Mouse (Mus musculus) hindbrain, embryonic 16.5 days (tissue): ENCODE results near the gene Usp8. TPM values are rescaled to one million over a fixed set of nuclear protein-coding genes. Genes with fewer than 3 reads are reported as not detected.
A peak's percentile ranks its signal among the peaks of the same experiment; 100 is the strongest.

Source experiments
- ATAC-seq: fragments of 200-750 bp; cut with Nextera tagmentation; 2 replicates; pipeline ENCODE4 v1.8.0; 2017; ENCODE audit warnings: moderate TSS enrichment, moderate library complexity
- H3K27ac ChIP-seq: fragments of 300-500 bp; sonication (generic); 2 replicates; pipeline ENCODE4 v1.5.1; 2014; ENCODE audit warnings: low read depth, mild to moderate bottlenecking, control low read depth, low read length, moderate library complexity
- H3K27me3 ChIP-seq: fragments of 300-500 bp; sonication (generic); replicated peaks from 2 replicates; pipeline ENCODE4 v1.6.1; 2014; ENCODE audit warnings: low read length; ENCODE audit not compliant: control insufficient read depth, insufficient read depth
- H3K36me3 ChIP-seq: fragments of 300-500 bp; sonication (generic); 2 replicates; pipeline ENCODE4 v1.6.1; 2014; ENCODE audit warnings: mild to moderate bottlenecking, low read length, moderate library complexity, mixed read lengths; ENCODE audit not compliant: control insufficient read depth, insufficient read depth
- H3K4me1 ChIP-seq: fragments of 300-500 bp; sonication (generic); 2 replicates; pipeline ENCODE4 v1.6.1; 2014; ENCODE audit warnings: low read depth, low read length; ENCODE audit not compliant: control insufficient read depth, insufficient read depth
- H3K4me2 ChIP-seq: fragments of 300-500 bp; sonication (generic); 2 replicates; pipeline ENCODE4 v1.6.1; 2014; ENCODE audit warnings: mild to moderate bottlenecking, low read length, control low read depth, moderate library complexity
- H3K4me3 ChIP-seq: fragments of 300-500 bp; sonication (generic); 2 replicates; pipeline ENCODE4 v1.5.1; 2014; ENCODE audit warnings: mild to moderate bottlenecking, low read length, control low read depth, moderate library complexity
- H3K9ac ChIP-seq: fragments of 300-500 bp; sonication (generic); 2 replicates; pipeline ENCODE4 v1.6.1; 2014; ENCODE audit warnings: low read depth, mild to moderate bottlenecking, control low read depth, low read length, moderate library complexity
- H3K9me3 ChIP-seq: fragments of 300-500 bp; sonication (generic); 2 replicates; pipeline ENCODE4 v1.6.1; 2014; ENCODE audit warnings: mild to moderate bottlenecking, low read length, moderate library complexity; ENCODE audit not compliant: control insufficient read depth
- WGBS: fragments of 180-500 bp; shearing (Covaris S2); extraction: QIAGEN DNeasy Blood & Tissue Kit; methylation state at CpG from one replicate; pipeline ENCODE4 v1.1.7; 2014; 5-methylcytosine and 5-hydroxymethylcytosine counted together
- polyA plus RNA-seq: library from polyadenylated mRNA; unstranded; fragments of >200 nt; fragmentation: Nextera tagmentation; extraction: Ambion mirVana; gene quantifications from 2 replicates; pipeline ENCODE4 v1.2.1, GENCODE M21; 2015

Gene Usp8
- polyA plus RNA-seq: 28.7 and 31.7 TPM in 2 replicates

DNA sequence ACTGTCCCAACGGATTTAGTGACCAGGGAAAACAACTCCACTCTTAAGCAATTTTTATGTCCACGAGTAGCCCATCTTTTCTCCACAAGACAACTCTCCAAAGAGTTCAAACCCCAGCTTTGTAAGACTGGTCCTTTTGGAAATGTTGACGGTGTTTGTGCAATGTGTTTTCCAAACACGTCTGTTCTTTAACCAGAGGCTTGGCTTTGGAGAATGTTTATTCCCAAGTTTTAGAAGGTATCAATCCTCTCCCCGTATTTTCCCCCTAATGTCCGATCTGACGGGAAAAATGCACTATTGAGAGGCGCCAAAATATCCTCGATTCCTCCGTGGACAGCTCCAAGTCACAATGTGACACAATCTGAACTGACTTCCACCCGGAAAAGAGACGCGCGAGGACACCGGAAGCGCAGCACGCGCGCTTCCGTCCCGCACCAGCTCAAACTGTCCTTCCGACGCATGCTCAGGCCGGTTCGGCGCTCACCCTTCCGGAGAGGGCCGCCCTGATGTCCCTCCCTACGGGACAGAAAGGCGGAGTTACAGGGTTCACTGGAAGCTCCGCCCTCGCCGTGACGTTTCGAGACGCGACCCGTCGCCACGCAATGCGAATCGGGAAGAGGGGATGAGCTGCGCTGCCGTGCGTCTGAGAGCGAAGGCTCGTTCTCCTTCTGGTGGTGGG lies at the start of gene Usp8:
Gene Usp8 (plus strand): TSS at position 570 of the 679 bp plus-strand sequence.
- H3K4me2 ChIP-seq: peak within 1 kb of the TSS; percentile 91
- peak; percentile 100 for ATAC-seq
- 4% methylated on average over 37 of the region's 47 CpGs for WGBS

DNA sequence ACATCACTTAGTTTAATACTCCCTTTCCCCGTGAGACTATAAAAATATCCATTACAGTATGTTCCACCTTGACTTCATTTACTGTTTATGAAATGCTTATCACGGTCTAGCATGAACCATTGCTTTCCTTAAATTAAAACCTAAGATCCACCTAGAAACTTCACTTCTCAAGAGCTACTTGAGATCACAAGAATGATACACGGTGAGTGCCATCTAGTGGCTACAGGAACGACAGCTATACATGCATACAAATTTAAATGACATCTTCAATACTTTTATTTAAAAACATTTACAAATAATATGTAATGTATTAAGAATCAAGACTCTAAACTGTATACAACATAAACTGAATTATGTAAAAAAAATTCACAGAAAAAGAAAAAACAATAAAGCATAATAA lies 43.6 kb upstream of the Usp8 start:
- H3K36me3 ChIP-seq: no peaks in the 10 kb centered on the region
- no peaks in the 10 kb centered on the region for H3K9me3 ChIP-seq
- H3K4me2 ChIP-seq: no peak overlapping the region
- no peaks in the 10 kb centered on the region for H3K4me1 ChIP-seq
- H3K27me3 ChIP-seq: no peaks in the 10 kb centered on the region
- H3K4me3 ChIP-seq: no peak overlapping the region
- 56% methylated on average over 4 of the region's 4 CpGs for whole genome bisulfite sequencing
- ATAC-seq: no peak
- H3K9ac ChIP-seq: no peak overlapping the region
- H3K27ac ChIP-seq: no peak overlapping the region

More for the DNA sequence above, at the start of gene Usp8:
- peaks cover 2% of the 10 kb centered on the region for H3K27me3 ChIP-seq
- peak within 1 kb of the TSS; percentile 98 for H3K9ac ChIP-seq
- peak within 1 kb of the TSS; percentile 86 for H3K27ac ChIP-seq
- H3K4me1 ChIP-seq: peaks cover 11% of the 10 kb centered on the region
- H3K4me3 ChIP-seq: peak within 1 kb of the TSS; percentile 94
- no peaks in the 10 kb centered on the region for H3K36me3 ChIP-seq
- no peaks in the 10 kb centered on the region for H3K9me3 ChIP-seq

DNA sequence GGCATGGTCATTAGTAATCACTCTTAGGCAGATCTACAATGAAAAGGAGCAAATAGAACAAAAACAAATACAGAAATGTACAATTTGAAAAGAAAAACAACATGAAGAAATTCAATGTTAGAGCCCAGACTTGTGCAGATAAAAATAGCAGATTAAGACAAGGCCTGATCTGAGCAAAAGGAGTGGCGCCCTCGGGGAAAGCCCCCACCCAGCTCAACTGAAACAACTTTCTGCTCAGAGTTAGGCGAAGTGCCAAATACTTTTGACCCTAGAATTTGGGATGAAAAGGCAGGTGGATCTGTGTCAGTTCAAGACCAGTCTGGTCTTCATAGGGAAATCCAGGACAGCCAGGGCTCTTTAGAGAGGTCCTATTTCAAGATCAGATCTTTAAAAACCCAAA lies 41.1 kb upstream of the Usp8 start:
- WGBS: 90% methylated on average over 3 of the region's 3 CpGs
- Histone ChIP-seq H3K36me3 (no peaks in the 10 kb centered on the region), H3K9ac (no peak overlapping the region), H3K4me3 (no peak overlapping the region), H3K9me3 (no peaks in the 10 kb centered on the region), H3K4me2 (no peak overlapping the region), H3K4me1 (no peaks in the 10 kb centered on the region), H3K27me3 (no peaks in the 10 kb centered on the region), H3K27ac (no peak overlapping the region)
- ATAC-seq: no peak

DNA sequence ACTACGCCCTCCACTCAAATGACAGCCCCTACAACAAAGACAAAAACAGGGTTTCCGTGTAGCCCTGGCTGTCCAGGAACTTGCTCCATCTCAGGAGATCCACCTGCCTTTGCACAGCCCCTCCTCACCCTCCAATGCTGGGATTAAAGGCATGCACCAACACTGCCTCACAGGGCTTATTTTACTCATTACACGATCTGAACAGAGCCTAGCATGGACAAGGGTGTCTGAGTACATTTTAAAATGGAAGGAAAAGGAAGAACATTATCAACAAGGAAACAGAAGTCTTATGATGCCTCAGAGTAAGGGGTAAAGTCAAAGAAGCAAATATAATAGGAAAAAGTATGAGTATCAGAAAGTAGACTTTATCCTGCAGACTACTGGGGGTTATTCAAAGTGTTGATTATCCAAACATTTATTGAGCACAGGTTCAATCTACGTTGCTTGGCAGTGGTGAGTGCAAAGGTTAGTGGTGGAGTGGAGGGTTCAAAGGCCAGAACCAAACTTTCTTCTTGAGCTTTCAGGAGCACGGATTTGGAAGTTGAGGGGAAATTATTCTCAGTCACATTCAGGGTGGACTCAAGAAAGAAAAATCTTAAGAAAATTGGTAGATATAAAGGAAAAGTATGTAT lies 38.4 kb upstream of the Usp8 start:
- Histone ChIP-seq H3K4me2 (no peak overlapping the region), H3K27me3 (no peaks in the 10 kb centered on the region), H3K9ac (no peak overlapping the region), H3K27ac (no peak overlapping the region), H3K36me3 (no peaks in the 10 kb centered on the region), H3K9me3 (no peaks in the 10 kb centered on the region), H3K4me1 (peaks cover 19% of the 10 kb centered on the region), H3K4me3 (no peak overlapping the region)
- 94% methylated on average over 5 of the region's 5 CpGs for WGBS
- ATAC-seq: no peak

DNA sequence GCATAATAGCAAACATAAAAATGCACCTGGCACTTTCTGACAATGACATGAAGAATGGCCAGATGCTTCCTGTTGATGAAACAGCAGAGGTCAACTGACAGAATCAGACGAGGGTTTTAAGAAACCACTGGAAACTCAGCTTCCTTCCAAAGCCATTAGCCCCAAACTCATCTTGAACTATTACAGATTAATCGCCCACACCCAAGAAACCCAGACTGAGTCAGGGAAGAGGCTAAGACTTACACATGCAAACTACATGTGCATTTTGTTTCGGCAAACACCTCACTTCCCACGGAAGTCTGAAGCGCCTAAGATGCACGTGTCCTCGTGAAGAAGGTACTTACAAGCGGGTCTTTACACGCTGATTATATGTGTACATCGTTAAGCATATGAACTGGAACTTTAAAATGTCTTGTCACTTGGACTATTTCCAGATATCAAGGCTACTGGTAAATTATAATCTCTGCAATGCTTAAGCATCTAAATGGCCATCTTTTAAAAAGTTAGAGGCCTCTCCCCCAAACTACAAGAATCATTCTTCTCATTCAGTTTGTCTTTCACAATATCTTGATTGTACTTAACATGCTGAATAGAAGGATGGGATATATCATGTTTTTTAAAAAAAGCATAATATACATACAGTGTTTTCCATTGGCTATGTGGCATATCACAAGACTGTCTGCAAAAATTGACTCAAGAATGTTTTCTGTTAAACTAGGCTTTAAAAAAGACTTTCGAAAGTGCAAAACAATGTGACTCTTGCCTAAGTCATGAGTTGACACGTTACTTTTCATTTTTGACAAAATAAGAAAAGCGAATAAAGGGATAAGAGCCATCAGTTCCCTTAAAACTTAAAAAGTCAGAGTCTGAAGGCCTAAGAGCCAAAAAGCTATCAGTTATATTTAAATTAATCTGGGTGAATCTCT lies 33.5 kb upstream of the Usp8 start:
- peak overlapping the region; percentile 81 for H3K4me2 ChIP-seq
- H3K9me3 ChIP-seq: no peaks in the 10 kb centered on the region
- 68% methylated on average over 13 of the region's 13 CpGs for WGBS
- peaks cover 30% of the 10 kb centered on the region for H3K4me1 ChIP-seq
- H3K27me3 ChIP-seq: no peaks in the 10 kb centered on the region
- peak overlapping the region; percentile 87 for H3K4me3 ChIP-seq
- no peaks in the 10 kb centered on the region for H3K36me3 ChIP-seq
- no peak for ATAC-seq
- H3K27ac ChIP-seq: no peak overlapping the region
- peak overlapping the region; percentile 84 for H3K9ac ChIP-seq

DNA sequence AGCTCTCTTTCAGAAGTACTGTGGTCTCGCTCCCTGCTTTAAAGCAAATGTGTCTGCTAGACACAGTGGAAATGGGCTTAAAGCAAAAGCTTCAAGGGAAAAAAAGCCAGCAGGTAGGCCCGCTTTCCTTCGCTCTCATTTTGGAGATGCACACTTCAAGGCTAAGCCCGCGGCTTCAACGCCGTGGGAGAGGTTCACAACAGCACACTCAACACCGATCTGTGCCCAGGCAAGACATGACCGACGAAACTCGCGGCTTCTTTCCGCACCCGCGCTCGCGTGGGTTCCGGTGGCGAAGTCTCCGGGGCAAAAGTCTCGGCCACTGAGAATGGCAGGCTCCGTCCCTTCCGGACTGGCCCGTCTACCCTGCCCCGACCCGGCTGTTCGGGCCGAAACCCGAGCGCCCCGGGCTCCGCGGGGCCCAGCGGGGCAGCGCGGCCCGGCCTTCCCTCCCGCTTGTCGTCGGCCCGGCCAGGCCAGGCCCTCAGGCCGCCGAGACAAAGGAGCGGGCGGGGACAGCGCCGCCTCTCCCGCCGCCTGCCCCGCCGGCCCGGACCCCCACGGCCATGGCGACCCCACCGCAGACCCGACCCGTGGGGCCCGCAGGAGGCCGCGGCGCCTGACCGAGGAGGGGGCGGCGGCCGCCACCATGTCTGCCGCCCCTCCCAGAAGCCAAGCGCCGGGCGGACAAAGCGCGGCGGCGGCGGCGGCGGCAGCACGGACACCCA lies 32.5 kb upstream of the Usp8 start:
- Histone ChIP-seq H3K9me3 (no peaks in the 10 kb centered on the region), H3K27me3 (no peaks in the 10 kb centered on the region), H3K36me3 (no peaks in the 10 kb centered on the region), H3K9ac (peak overlapping the region; percentile 84), H3K4me2 (peak overlapping the region; percentile 81), H3K27ac (peak overlapping the region; percentile 97), H3K4me3 (peak overlapping the region; percentile 87), H3K4me1 (peaks cover 30% of the 10 kb centered on the region)
- peak; percentile 74 for ATAC-seq
- WGBS: under 1% methylated on average over 66 of the region's 77 CpGs

DNA sequence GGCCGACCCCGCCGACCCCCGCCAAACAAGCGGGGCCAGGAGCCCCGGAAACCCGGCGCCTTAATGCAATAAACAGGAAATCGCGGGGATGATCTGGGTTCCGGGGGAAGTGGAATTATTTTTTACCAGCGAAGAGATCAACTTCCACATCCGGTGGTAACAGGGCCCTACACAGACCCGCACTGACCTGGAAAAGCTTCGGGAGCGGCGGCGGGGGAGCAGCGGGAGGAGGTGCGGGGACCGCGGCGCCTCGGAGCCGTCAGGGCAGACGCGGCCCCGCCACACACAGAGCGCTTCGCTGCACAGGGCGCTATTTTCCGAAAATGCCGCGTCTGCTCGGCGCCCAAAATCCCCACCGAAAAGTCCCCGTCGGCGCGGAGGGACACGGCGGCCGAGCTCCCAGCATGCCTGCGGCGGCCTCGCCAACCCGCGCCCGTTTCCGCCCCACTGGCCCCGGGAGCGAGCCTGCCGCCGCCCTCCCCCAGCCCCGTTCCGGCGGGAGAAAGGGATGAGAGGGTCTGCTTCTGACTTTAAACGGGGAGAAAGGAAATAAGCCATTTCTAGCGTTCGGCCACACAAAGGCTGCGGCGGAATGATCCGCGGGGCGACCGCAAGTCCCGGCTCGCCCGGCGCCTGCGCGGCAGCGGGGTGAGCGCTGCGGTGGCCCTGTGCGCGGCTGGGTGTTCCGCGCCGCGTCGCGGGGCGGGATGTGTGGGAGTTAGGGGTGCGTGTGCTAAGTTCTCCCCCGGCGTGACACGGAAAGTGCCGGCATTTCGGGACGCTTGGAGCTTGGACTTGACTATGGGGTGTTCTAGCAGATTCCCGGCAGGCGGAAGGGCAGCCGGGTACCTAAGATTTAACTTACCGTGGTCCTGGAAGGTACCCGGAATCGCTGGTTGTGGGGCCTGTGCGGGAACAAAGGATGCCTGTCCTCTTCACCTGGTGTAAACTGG lies 31.7 kb upstream of the Usp8 start:
- H3K9ac ChIP-seq: peak overlapping the region; percentile 84
- peaks cover 30% of the 10 kb centered on the region for H3K4me1 ChIP-seq
- no peaks in the 10 kb centered on the region for H3K27me3 ChIP-seq
- H3K9me3 ChIP-seq: no peaks in the 10 kb centered on the region
- peak overlapping the region; percentile 87 for H3K4me3 ChIP-seq
- peak overlapping the region; percentile 97 for H3K27ac ChIP-seq
- under 1% methylated on average over 76 of the region's 99 CpGs for WGBS
- peak; percentile 94 for ATAC-seq
- no peaks in the 10 kb centered on the region for H3K36me3 ChIP-seq
- peak overlapping the region; percentile 81 for H3K4me2 ChIP-seq

DNA sequence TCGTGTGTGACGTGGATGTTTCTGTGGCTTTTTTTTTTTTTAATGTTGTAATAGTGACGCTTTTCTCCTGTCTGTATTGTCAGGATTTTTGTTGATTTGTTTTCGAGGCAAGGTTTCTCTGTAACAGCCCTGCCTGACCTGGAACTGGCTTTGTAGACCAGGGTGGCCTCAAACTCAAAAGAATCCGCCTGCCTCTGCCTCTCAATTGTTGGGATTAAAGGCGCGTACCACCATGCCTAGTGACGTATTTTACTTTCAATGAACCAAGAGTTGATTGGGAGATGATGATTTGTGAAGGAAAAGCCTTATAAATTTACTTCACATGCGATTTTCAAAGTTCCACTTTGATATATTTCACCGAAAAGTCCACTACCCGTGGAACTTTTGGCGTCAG lies 31.0 kb upstream of the Usp8 start, which contains the start of gene Gabpb1:
Gene Gabpb1 (minus strand): TSS at position 216 of the 394 bp plus-strand sequence.
- H3K36me3 ChIP-seq: no peaks in the 10 kb centered on the region
- H3K9me3 ChIP-seq: no peaks in the 10 kb centered on the region
- ATAC-seq: no peak
- no peaks in the 10 kb centered on the region for H3K27me3 ChIP-seq
- H3K27ac ChIP-seq: peak within 1 kb of the TSS; percentile 97
- peak within 1 kb of the TSS; percentile 84 for H3K9ac ChIP-seq
- 25% methylated on average over 12 of the region's 12 CpGs for WGBS
- H3K4me2 ChIP-seq: peak within 1 kb of the TSS; percentile 81
- H3K4me1 ChIP-seq: peaks cover 30% of the 10 kb centered on the region
- H3K4me3 ChIP-seq: peak within 1 kb of the TSS; percentile 87
